Mouse (Mus musculus) forebrain, postnatal 0 days (tissue): ENCODE data around the gene Cpeb2. TPM values are rescaled to one million over a fixed set of nuclear protein-coding genes. Genes with fewer than 3 reads are reported as not detected.

Experiments
- ATAC-seq: fragments of 200-750 bp; cut with Nextera tagmentation; 2 replicates; pipeline ENCODE4 v1.8.0; 2017; ENCODE audit warnings: mild to moderate bottlenecking, moderate library complexity
- DNase-seq: peaks from one replicate; pipeline ENCODE4 v3.0.0-alpha.2; 2015
- H3K27ac ChIP-seq: fragments of 300-500 bp; sonication (generic); 2 replicates; pipeline ENCODE4 v1.5.1; 2014; ENCODE audit warnings: low read depth, mild to moderate bottlenecking, antibody characterized with exemption, low read length, moderate library complexity, mixed read lengths
- H3K27me3 ChIP-seq: fragments of 300-500 bp; sonication (generic); 2 replicates; pipeline ENCODE4 v1.6.1; 2014; ENCODE audit warnings: mild to moderate bottlenecking, low read length, mixed read lengths; ENCODE audit not compliant: insufficient read depth
- H3K36me3 ChIP-seq: fragments of 300-500 bp; sonication (generic); 2 replicates; pipeline ENCODE4 v1.6.1; 2014; ENCODE audit warnings: mild to moderate bottlenecking, moderate library complexity; ENCODE audit not compliant: insufficient read depth
- H3K4me1 ChIP-seq: fragments of 300-500 bp; sonication (generic); 2 replicates; pipeline ENCODE4 v1.6.1; 2014; ENCODE audit warnings: antibody characterized with exemption; ENCODE audit not compliant: insufficient read depth
- H3K4me2 ChIP-seq: fragments of 300-500 bp; sonication (generic); 2 replicates; pipeline ENCODE4 v1.6.1; 2014; ENCODE audit warnings: low read depth, mild to moderate bottlenecking, moderate library complexity
- H3K4me3 ChIP-seq: fragments of 300-500 bp; sonication (generic); 2 replicates; pipeline ENCODE4 v1.5.1; 2014; ENCODE audit warnings: low read depth, low read length, mixed read lengths
- H3K9ac ChIP-seq: fragments of 300-500 bp; sonication (generic); 2 replicates; pipeline ENCODE4 v1.6.1; 2014; ENCODE audit warnings: mild to moderate bottlenecking
- H3K9me3 ChIP-seq: fragments of 300-500 bp; sonication (generic); 2 replicates; pipeline ENCODE4 v1.6.1; 2016; ENCODE audit warnings: low read length
- CTCF ChIP-seq: sonication (generic); IDR thresholded peaks from 2 replicates; pipeline ENCODE4 v1.5.1; 2016; ENCODE audit warnings: antibody characterized with exemption, control low read depth, low read depth
- WGBS: fragments of 180-500 bp; shearing (Covaris S2); extraction: QIAGEN DNeasy Blood & Tissue Kit; methylation state at CpG from one replicate; pipeline ENCODE4 v1.1.7; 2014; 5-methylcytosine and 5-hydroxymethylcytosine counted together
- polyA plus RNA-seq: library from polyadenylated mRNA; unstranded; fragments of >200 nt; fragmentation: Nextera tagmentation; extraction: Ambion mirVana; gene quantifications from 2 replicates; pipeline ENCODE4 v1.2.1, GENCODE M21; 2015
- total RNA-seq: library from RNA; depleted of rRNA; stranded (reverse); fragments of >200 nt; gene quantifications from 2 replicates; pipeline ENCODE4 v1.2.3, GENCODE M21; 2014

Gene Cpeb2
- total and polyA plus RNA-seq, 2 experiments from 2014 or later, result 8.5 to 27.8 TPM

DNA sequence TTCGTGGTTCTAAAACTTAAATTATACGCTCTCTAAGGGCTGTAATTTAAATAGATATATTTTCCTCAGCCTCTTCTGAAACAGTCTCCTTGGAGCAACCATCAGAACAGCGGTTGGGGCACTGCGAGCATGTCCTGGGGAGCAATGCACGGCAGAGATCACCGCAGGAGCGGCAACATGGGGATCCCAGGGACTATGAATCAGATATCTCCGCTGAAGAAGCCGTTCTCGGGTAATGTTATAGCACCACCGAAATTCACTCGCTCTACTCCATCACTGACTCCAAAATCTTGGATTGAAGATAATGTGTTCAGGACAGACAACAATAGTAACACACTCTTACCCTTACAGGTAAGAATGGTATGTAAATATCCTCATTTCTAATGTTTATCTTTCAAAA is 4.3 kb downstream of the Cpeb2 start:
- Histone ChIP-seq H3K9me3 (no peaks in the 10 kb centered on the region), H3K9ac (no peak overlapping the region), H3K4me3 (peak overlapping the region; percentile 96), H3K27me3 (no peaks in the 10 kb centered on the region), H3K4me2 (peak overlapping the region; percentile 32), H3K27ac (no peak overlapping the region), H3K4me1 (0 out of 2 replicates have a peak, but pooled peaks cover 1% of the 10 kb centered on the region), H3K36me3 (no peaks in the 10 kb centered on the region)
- DNase-seq (no peak), ATAC-seq (no peak)
- no peak for TF ChIP-seq CTCF
- 60% methylated on average over 12 of the region's 12 CpGs for WGBS

DNA sequence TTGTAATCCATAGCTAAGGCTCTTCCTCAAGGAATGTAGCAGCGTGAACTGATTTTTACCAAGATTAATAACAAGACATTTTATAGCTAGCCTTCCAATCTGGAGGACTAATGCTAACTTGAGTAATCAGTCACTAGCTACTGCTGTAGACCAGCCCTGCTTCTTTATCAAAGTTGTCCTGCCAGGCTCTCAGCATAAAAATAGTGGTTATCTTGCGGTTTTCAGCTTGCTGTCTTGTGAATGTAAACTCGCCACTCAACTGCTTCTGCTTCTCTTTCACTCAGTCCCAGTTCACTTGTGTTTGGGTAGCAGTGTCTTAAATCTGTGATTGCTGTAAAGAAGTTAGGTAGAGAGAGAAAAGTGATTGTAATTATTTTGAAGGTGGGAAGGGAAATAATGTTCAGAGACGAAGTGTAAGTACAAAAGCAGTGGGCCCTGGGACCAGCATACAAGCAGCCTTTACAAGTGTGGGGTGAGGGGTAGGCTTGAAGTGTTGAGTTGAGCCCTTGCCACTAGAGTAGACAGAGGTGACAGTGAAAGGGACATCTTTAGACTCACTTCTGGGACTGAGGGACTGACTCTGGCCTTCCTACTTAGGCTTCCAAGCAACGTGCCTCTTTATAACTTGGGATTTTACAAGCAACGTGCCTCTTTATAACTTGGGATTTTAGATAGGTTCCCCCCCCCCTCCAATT is 6.3 kb downstream of the Cpeb2 start:
- DNase-seq (no peak), ATAC-seq (no peak)
- H3K27me3 ChIP-seq, result no peaks in the 10 kb centered on the region
- no peaks in the 10 kb centered on the region for H3K4me1 ChIP-seq
- no peak overlapping the region for H3K4me3 ChIP-seq
- no peaks in the 10 kb centered on the region for H3K36me3 ChIP-seq
- TF ChIP-seq CTCF, result no peak
- H3K27ac ChIP-seq, result no peak overlapping the region
- H3K9ac ChIP-seq, result no peak overlapping the region
- 82% methylated on average over 6 of the region's 6 CpGs for WGBS
- no peaks in the 10 kb centered on the region for H3K9me3 ChIP-seq
- no peak overlapping the region for H3K4me2 ChIP-seq

DNA sequence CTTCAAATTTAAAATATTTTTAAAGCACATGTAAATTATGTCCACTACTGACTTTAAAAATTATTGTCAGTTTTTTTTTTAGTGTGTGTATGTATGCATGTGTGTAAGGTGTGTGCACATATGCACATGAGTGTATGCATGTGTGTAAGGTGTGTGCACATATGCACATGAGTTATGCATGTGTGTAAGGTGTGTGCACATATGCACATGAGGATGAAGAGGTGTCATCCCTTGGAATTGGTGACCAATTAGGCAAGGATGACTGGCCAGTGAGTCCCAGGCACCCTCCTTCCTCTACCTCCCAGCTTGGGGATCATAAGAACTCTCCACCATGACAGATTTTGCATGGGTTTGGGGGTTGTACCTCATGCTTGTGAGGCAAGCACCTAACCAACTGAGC is 7.8 kb downstream of the Cpeb2 start:
- H3K9me3 ChIP-seq, result no peaks in the 10 kb centered on the region
- no peaks in the 10 kb centered on the region for H3K27me3 ChIP-seq
- no peak overlapping the region for H3K4me3 ChIP-seq
- no peak for ATAC-seq
- no peak for TF ChIP-seq CTCF
- H3K36me3 ChIP-seq, result no peaks in the 10 kb centered on the region; the same call in 1 of the 2 replicates
- no peak overlapping the region for H3K4me2 ChIP-seq
- H3K27ac ChIP-seq, result no peak overlapping the region
- DNase-seq, result no peak
- no peaks in the 10 kb centered on the region for H3K4me1 ChIP-seq
- no peak overlapping the region for H3K9ac ChIP-seq

DNA sequence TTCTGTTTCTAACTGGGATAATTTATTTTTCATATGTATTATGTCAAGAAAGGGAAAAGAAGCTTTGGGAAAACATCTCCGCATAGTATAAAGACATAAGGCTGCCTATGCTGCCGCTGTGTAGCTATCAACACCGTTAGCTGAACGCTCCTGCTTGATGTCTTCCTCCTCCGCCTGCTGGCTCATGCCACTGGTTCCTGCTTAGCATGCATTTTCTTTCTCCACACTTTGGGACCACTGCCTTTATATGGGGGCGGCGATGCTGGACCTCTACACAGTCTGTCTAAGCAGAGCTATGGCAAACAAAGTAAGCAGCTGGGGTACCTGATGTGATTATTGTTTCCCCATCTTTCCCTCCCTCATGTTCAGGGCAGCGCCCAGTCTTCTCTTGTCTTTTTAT is 13.3 kb downstream of the Cpeb2 start:
- no peaks in the 10 kb centered on the region for H3K4me1 ChIP-seq
- no peaks in the 10 kb centered on the region for H3K27me3 ChIP-seq
- no peak for TF ChIP-seq CTCF
- H3K9me3 ChIP-seq, result no peaks in the 10 kb centered on the region
- peaks cover 8% of the 10 kb centered on the region for H3K36me3 ChIP-seq
- H3K27ac ChIP-seq, result no peak overlapping the region
- no peak for ATAC-seq
- WGBS, result 85% methylated on average over 8 of the region's 8 CpGs
- no peak for DNase-seq
- H3K4me2 ChIP-seq, result no peak overlapping the region
- H3K4me3 ChIP-seq, result no peak overlapping the region
- no peak overlapping the region; the same call in 1 of the 2 replicates for H3K9ac ChIP-seq

DNA sequence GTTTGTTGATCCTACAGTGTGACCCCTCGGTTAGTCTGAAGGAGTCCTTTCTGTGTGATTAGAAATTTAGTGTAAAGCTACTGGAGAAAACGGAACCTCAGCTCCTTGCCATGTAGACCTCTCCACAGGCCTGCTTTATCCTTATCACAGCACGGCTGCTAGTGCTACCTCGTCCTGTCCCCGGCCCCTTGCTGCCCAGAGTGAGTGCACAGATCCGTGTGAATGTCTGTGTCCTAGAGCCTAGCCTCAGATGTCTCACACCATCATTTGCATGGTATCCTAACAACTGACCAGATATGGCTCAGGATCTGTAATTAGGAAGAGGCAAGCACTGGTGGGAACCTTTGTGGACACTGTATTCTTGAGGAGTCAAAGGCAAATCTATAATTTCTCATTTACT is 14.0 kb downstream of the Cpeb2 start:
- no peak for ATAC-seq
- Histone ChIP-seq H3K4me3 (no peak overlapping the region), H3K9me3 (no peaks in the 10 kb centered on the region), H3K36me3 (peaks cover 8% of the 10 kb centered on the region), H3K27ac (no peak overlapping the region), H3K9ac (no peak overlapping the region), H3K4me1 (no peaks in the 10 kb centered on the region), H3K27me3 (no peaks in the 10 kb centered on the region), H3K4me2 (no peak overlapping the region)
- WGBS, result 82% methylated on average over 6 of the region's 6 CpGs
- no peak for DNase-seq
- TF ChIP-seq CTCF, result no peak

DNA sequence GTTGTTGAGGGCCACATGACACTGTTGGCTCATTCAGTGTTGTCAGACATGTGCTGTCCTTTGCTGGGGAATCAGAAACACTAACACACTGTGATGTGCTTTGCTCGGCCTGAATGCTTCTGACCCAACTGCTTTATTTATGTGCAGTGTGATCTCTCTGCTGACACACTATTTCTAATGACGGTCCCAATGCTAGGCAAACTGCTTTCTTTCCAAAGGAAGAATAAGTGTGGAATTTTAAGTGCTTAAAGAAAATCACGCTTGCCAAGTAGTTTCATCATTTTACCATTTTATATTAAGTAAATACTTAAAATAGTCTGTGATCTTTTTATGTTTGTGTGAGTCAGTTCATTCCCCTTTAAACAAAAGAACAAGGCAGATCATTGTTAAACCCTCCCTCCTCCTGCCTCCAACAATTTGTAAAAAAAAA is 15.0 kb downstream of the Cpeb2 start:
- H3K9ac ChIP-seq, result no peak overlapping the region
- no peak for TF ChIP-seq CTCF
- 26% methylated on average over 3 of the region's 3 CpGs for WGBS
- no peak overlapping the region for H3K27ac ChIP-seq
- no peak overlapping the region for H3K4me2 ChIP-seq
- no peak overlapping the region for H3K4me3 ChIP-seq
- ATAC-seq, result peak; percentile 43; the same call in 1 of the 2 replicates
- H3K9me3 ChIP-seq, result no peaks in the 10 kb centered on the region
- no peaks in the 10 kb centered on the region for H3K27me3 ChIP-seq
- no peak for DNase-seq
- no peaks in the 10 kb centered on the region for H3K4me1 ChIP-seq
- H3K36me3 ChIP-seq, result peaks cover 8% of the 10 kb centered on the region

DNA sequence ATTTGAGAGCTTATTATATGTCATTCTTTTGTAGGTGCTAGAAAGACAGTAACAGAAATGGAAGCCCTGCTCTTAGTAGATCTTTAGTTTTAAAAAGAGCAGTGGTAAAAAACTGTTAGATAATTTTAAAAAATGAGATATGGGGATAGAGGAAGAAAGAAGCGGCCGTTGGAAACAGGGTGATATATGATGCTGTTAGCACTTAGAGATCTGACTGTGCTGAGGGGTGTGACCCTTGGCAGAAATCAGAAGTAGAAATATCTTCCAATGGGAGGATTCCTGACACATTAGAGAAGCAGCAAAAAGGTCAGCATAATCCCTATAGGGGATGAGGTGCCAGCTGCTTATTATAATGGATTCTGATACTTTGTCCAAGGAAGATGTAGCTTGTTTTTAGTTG is 24.5 kb downstream of the Cpeb2 start:
- Histone ChIP-seq H3K27ac (no peak overlapping the region), H3K9ac (no peak overlapping the region), H3K27me3 (no peaks in the 10 kb centered on the region), H3K36me3 (0 out of 2 replicates have a peak, but pooled peaks cover 5% of the 10 kb centered on the region), H3K4me1 (no peaks in the 10 kb centered on the region), H3K4me3 (no peak overlapping the region), H3K4me2 (no peak overlapping the region), H3K9me3 (no peaks in the 10 kb centered on the region)
- 92% methylated on average over 2 of the region's 2 CpGs for WGBS
- ATAC-seq (no peak), DNase-seq (no peak)
- TF ChIP-seq CTCF, result no peak
